Mouse (Mus musculus) neural tube, postnatal 0 days (tissue): ENCODE measurements around the gene Mesp1. TPM values are rescaled to one million over a fixed set of nuclear protein-coding genes. Genes with fewer than 3 reads are reported as not detected.

Experiments
- polyA plus RNA-seq: library from polyadenylated mRNA; unstranded; fragments of >200 nt; fragmentation: Nextera tagmentation; extraction: Ambion mirVana; gene quantifications from 2 replicates; pipeline ENCODE4 v1.2.1, GENCODE M21; 2015

Gene Mesp1
- 0.48 TPM in 2 replicates for polyA plus RNA-seq

GRCm38 (mm10) chr7:79793688-79794087 lies at the start of gene Mesp1:
Mesp1 (minus strand) TSS chr7:79793788.

GRCm38 (mm10) chr7:79810611-79811506 lies 17.3 kb upstream of the Mesp1 start, which contains the start of gene Mesp2:
Mesp2 (plus strand) TSS chr7:79810727.

GRCm38 (mm10) chr7:79742659-79743536 lies 50.7 kb downstream of the Mesp1 start, which contains the start of the genes Pex11a and Wdr93:
Pex11a (minus strand) TSS chr7:79743131.
Wdr93 (plus strand) TSS chr7:79743163.

Other genes with a start within 250 kb of the Mesp1 start
- gene Rhcg, start 176.1 kb downstream of the Mesp1 start, polyA plus RNA-seq: 9.0 and 9.9 TPM in 2 replicates
- 0.83 and 1.2 TPM in 2 replicates for gene Ticrr, start 133.6 kb downstream of the Mesp1 start, polyA plus RNA-seq
- 2.0 and 2.4 TPM in 2 replicates for gene Kif7, start 78.1 kb downstream of the Mesp1 start, polyA plus RNA-seq
- gene Plin1, start 60.9 kb downstream of the Mesp1 start, polyA plus RNA-seq: 0.51 TPM in 1 of 2 replicates, not detected in the other
- 14.9 and 19.5 TPM in 2 replicates for gene Pex11a, start 50.7 kb downstream of the Mesp1 start, polyA plus RNA-seq
- 0.17 and 0.26 TPM in 2 replicates for gene Wdr93, start 50.6 kb downstream of the Mesp1 start, polyA plus RNA-seq
- 1.2 and 1.3 TPM in 2 replicates for gene Mesp2, start 16.9 kb upstream of the Mesp1 start, polyA plus RNA-seq
- gene Anpep, start 67.3 kb upstream of the Mesp1 start, polyA plus RNA-seq: 5.0 and 6.3 TPM in 2 replicates
- 29.2 and 29.5 TPM in 2 replicates for gene Ap3s2, start 126.9 kb upstream of the Mesp1 start, polyA plus RNA-seq
- gene Arpin, start 141.6 kb upstream of the Mesp1 start, polyA plus RNA-seq: 18.3 and 19.0 TPM in 2 replicates
- 9.2 and 9.5 TPM in 2 replicates for gene Zfp710, start 231.0 kb upstream of the Mesp1 start, polyA plus RNA-seq